Mouse (Mus musculus): ENCODE data around the gene Timeless.

DNA sequence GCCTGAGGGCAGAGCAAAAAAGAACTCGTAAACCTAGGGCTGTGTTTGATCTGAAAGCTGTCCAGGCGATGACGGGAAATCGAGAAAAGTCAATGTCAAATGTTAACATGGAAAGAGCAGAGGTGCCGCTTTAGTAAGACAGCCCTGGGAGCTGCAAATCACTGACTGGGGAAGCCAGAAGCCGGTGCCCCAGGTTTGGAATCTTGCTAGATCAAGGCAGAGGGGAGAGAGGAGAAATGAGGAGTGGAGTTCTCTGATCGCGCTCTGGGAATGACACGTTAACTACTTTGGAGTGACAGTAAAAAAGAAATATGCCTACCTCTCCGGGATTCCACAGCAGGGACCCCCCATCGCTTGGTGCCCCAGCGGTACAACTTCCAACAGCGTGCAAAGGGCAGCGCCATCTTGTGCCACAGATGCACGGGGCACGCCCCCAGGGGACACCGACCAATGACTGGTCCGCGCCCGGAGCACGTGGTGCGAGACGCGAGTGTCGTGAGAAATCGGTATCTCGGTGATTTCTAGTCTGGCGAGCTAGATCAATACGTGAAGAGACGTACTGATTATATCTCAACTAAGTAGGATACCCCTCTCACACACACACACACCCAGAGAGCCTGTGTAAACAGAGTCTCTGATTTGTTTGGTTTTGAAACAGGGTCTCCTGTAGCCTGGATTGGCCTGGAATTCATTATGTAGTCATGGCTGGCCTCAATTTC, 20.3 kb upstream of the Timeless start, which contains the start of gene Spryd4:
- TF ChIP-seq TAL1 (IDR thresholded peaks at IDR 0.05; ENCODE audit: low read length): no peak
- no peak for TF ChIP-seq GATA1 (IDR thresholded peaks at IDR 0.05; ENCODE audit: low read length)
